Mouse (Mus musculus): ENCODE measurements around the gene Rrp15. TPM values are rescaled to one million over a fixed set of nuclear protein-coding genes. Genes with fewer than 3 reads are reported as not detected.
"Not testable (repeated sequence)": the region's sequence is repeated elsewhere in the genome, so short reads cannot be mapped to it uniquely, and the experiment has no call there.

The Rrp15 gene
- total RNA-seq (2021), result 10 to 100 TPM; 10.9 to 14.4 TPM
- long read RNA-seq, experiment 1, transcript Rrp15-201 (5 exons, 1,321 nt), result major isoform, 21 of 23 reads
- long read RNA-seq, experiment 1, partial matches to known transcripts, result 1 of 23 reads
- long read RNA-seq, experiment 1, other reads (novel, unspliced or antisense), result 1 of 23 reads
- long read RNA-seq, experiment 2, transcript Rrp15-201 (5 exons, 1,321 nt), result major isoform, 14 of 14 reads
- long read RNA-seq, experiment 2, partial matches to known transcripts, result 0 of 14 reads
- long read RNA-seq, experiment 2, other reads (novel, unspliced or antisense), result 0 of 14 reads

- intact Hi-C loops (cut with DNase I; ENCODE audit: low total_unique reads), result no loop called here
- peak; percentile 83 for DNase-seq
These were observed at the start of gene Rrp15 for GRCm38 (mm10) chr1:186748724-186749653. Gene Rrp15, minus strand, starts transcription at chr1:186749358.

GRCm38 (mm10) chr1:186797991-186798390, 48.8 kb upstream of the Rrp15 start:
- intact Hi-C loops (cut with DNase I; ENCODE audit: low total_unique reads), result no loop called here
- no peak for DNase-seq

- no peak for DNase-seq
- intact Hi-C loops (cut with DNase I; ENCODE audit: low total_unique reads), result no loop called here
These were observed 36.2 kb upstream of the Rrp15 start for GRCm38 (mm10) chr1:186785359-186785758.

GRCm38 (mm10) chr1:186780826-186781225, 31.7 kb upstream of the Rrp15 start:
- intact Hi-C loops (cut with DNase I; ENCODE audit: low total_unique reads), result no loop called here
- no peak for DNase-seq

- intact Hi-C loops (cut with DNase I; ENCODE audit: low total_unique reads), result no loop called here
- no peak for DNase-seq
These were observed 24.0 kb upstream of the Rrp15 start for GRCm38 (mm10) chr1:186773124-186773523.

- DNase-seq, result no peak
- intact Hi-C loops (cut with DNase I; ENCODE audit: low total_unique reads), result no loop called here
These were observed 23.5 kb upstream of the Rrp15 start for GRCm38 (mm10) chr1:186772547-186773077.

GRCm38 (mm10) chr1:186772005-186772404, 22.8 kb upstream of the Rrp15 start:
- intact Hi-C loops (cut with DNase I; ENCODE audit: low total_unique reads), result no loop called here
- no peak for DNase-seq

GRCm38 (mm10) chr1:186770659-186771058, 21.5 kb upstream of the Rrp15 start:
- intact Hi-C loops (cut with DNase I; ENCODE audit: low total_unique reads), result no loop called here
- DNase-seq, result no peak

- intact Hi-C loops (cut with DNase I; ENCODE audit: low total_unique reads), result no loop called here
- no peak for DNase-seq
These were observed 19.2 kb upstream of the Rrp15 start for GRCm38 (mm10) chr1:186768392-186768791.

- DNase-seq; intact Hi-C loops (cut with DNase I; ENCODE audit: low total_unique reads): not testable (repeated sequence)
These were observed 14.3 kb upstream of the Rrp15 start for GRCm38 (mm10) chr1:186763451-186763850.

GRCm38 (mm10) chr1:186749675-186750283, 621 bp upstream of the Rrp15 start:
- intact Hi-C loops (cut with DNase I; ENCODE audit: low total_unique reads), result no loop called here
- DNase-seq, result no peak

GRCm38 (mm10) chr1:186739828-186740227, 9.3 kb downstream of the Rrp15 start:
- intact Hi-C loops (cut with DNase I; ENCODE audit: low total_unique reads), result no loop called here

GRCm38 (mm10) chr1:186735537-186735936, 13.6 kb downstream of the Rrp15 start:
- DNase-seq, result no peak
- intact Hi-C loops (cut with DNase I; ENCODE audit: low total_unique reads), result no loop called here

More at GRCm38 (mm10) chr1:186739828-186740227, 9.3 kb downstream of the Rrp15 start:
- no peak for DNase-seq

GRCm38 (mm10) chr1:186733052-186733451, 16.1 kb downstream of the Rrp15 start:
- DNase-seq, result no peak
- intact Hi-C loops (cut with DNase I; ENCODE audit: low total_unique reads), result no loop called here

GRCm38 (mm10) chr1:186728778-186729177, 20.4 kb downstream of the Rrp15 start:
- intact Hi-C loops (cut with DNase I; ENCODE audit: low total_unique reads), result no loop called here
- no peak for DNase-seq

- intact Hi-C loops (cut with DNase I; ENCODE audit: low total_unique reads), result no loop called here
- DNase-seq, result no peak
These were observed 23.0 kb downstream of the Rrp15 start for GRCm38 (mm10) chr1:186726117-186726516.

- no peak for DNase-seq
- intact Hi-C loops (cut with DNase I; ENCODE audit: low total_unique reads), result loop anchor here (5.0 kb wide), 1 partner anchor 1040 kb away; no protein-coding TSS in a partner anchor
These were observed 26.9 kb downstream of the Rrp15 start for GRCm38 (mm10) chr1:186722299-186722698.

GRCm38 (mm10) chr1:186721846-186722245, 27.3 kb downstream of the Rrp15 start:
- DNase-seq, result peak; percentile 77
- intact Hi-C loops (cut with DNase I; ENCODE audit: low total_unique reads), result loop anchor here (5.0 kb wide), 1 partner anchor 1040 kb away; no protein-coding TSS in a partner anchor

- intact Hi-C loops (cut with DNase I; ENCODE audit: low total_unique reads), result loop anchor here (5.0 kb wide), 1 partner anchor 1039 kb away; no protein-coding TSS in a partner anchor
- no peak for DNase-seq
These were observed 28.0 kb downstream of the Rrp15 start for GRCm38 (mm10) chr1:186721166-186721565.

- intact Hi-C loops (cut with DNase I; ENCODE audit: low total_unique reads), result loop anchor here (5.0 kb wide), 3 partner anchors 537 to 1177 kb away; no protein-coding TSS in a partner anchor
- DNase-seq, result no peak
These were observed 29.4 kb downstream of the Rrp15 start for GRCm38 (mm10) chr1:186719708-186720107.

All from gastrocnemius, postnatal 14 days (tissue).